Mouse (Mus musculus): ENCODE measurements at regions not wholly inside any gene's neighbourhood (a gene's known extent, or its start where the extent isn't known, plus 50 kb on each side); places are given as distances from the start of the nearest gene placed in this dataset.
"Not testable (repeated sequence)": the region's sequence is repeated elsewhere in the genome, so short reads cannot be mapped to it uniquely, and the experiment has no call there.

GRCm38 (mm10) chr4:69410411-69410810 lies 456.2 kb upstream of the Brinp1 start:
- not testable (repeated sequence) for H3K9ac ChIP-seq (replicated peaks); H3K9me3 ChIP-seq (replicated peaks); H3K27me3 ChIP-seq (replicated peaks); H3K36me3 ChIP-seq; ATAC-seq (ENCODE audit: low FRiP score); H3K27ac ChIP-seq (replicated peaks); H3K4me3 ChIP-seq (replicated peaks); H3K4me2 ChIP-seq; H3K4me1 ChIP-seq
- WGBS, result 95% methylated on average over 19 of the region's 23 CpGs

- H3K36me3 ChIP-seq, result no peaks in the 10 kb centered on the region
- H3K27me3 ChIP-seq (replicated peaks), result no peaks in the 10 kb centered on the region
- no peaks in the 10 kb centered on the region for H3K4me1 ChIP-seq
- WGBS, result 77% methylated on average over 3 of the region's 3 CpGs
- ATAC-seq (ENCODE audit: low FRiP score), result no peak
- no peaks in the 10 kb centered on the region for H3K9me3 ChIP-seq (replicated peaks)
- H3K27ac ChIP-seq (replicated peaks), result no peak overlapping the region
- no peak overlapping the region for H3K4me3 ChIP-seq (replicated peaks)
- no peak overlapping the region for H3K9ac ChIP-seq (replicated peaks)
- H3K4me2 ChIP-seq, result no peak overlapping the region
Measured at GRCm38 (mm10) chr4:69395451-69395850, 441.3 kb upstream of the Brinp1 start.

GRCm38 (mm10) chr4:69383318-69383717 lies 429.1 kb upstream of the Brinp1 start:
- Histone ChIP-seq H3K27me3 (replicated peaks) (no peaks in the 10 kb centered on the region), H3K36me3 (no peaks in the 10 kb centered on the region), H3K4me2 (no peak overlapping the region), H3K9me3 (replicated peaks) (no peaks in the 10 kb centered on the region), H3K4me1 (no peaks in the 10 kb centered on the region), H3K27ac (replicated peaks) (no peak overlapping the region), H3K4me3 (replicated peaks) (no peak overlapping the region), H3K9ac (replicated peaks) (no peak overlapping the region)
- ATAC-seq (ENCODE audit: low FRiP score), result no peak

- Histone ChIP-seq H3K4me1 (no peaks in the 10 kb centered on the region), H3K27ac (replicated peaks) (no peak overlapping the region), H3K27me3 (replicated peaks) (no peaks in the 10 kb centered on the region), H3K9ac (replicated peaks) (no peak overlapping the region), H3K4me2 (no peak overlapping the region), H3K4me3 (replicated peaks) (no peak overlapping the region), H3K36me3 (no peaks in the 10 kb centered on the region), H3K9me3 (replicated peaks) (no peaks in the 10 kb centered on the region)
- 84% methylated on average over 5 of the region's 5 CpGs for WGBS
- ATAC-seq (ENCODE audit: low FRiP score), result no peak
Measured at GRCm38 (mm10) chr4:69346979-69347465, 392.8 kb upstream of the Brinp1 start.

- Histone ChIP-seq H3K4me3 (replicated peaks) (no peak overlapping the region), H3K4me1 (no peaks in the 10 kb centered on the region), H3K27ac (replicated peaks) (no peak overlapping the region), H3K36me3 (no peaks in the 10 kb centered on the region), H3K9me3 (replicated peaks) (no peaks in the 10 kb centered on the region), H3K27me3 (replicated peaks) (no peaks in the 10 kb centered on the region), H3K9ac (replicated peaks) (no peak overlapping the region), H3K4me2 (no peak overlapping the region)
- ATAC-seq (ENCODE audit: low FRiP score), result no peak
- 62% methylated on average over 3 of the region's 3 CpGs for WGBS
Measured at GRCm38 (mm10) chr4:69327606-69328005, 373.4 kb upstream of the Brinp1 start.
